Mouse (Mus musculus): Measurements from ENCODE around the gene Cptp. TPM values are rescaled to one million over a fixed set of nuclear protein-coding genes. Genes with fewer than 3 reads are reported as not detected.

Cptp gene
- polyA plus RNA-seq, 1 experiment: 69.1 TPM

- peaks cover 25% of the 10 kb centered on the region for H3K4me1 ChIP-seq (ENCODE audit: control insufficient read depth, insufficient read depth, insufficient read length, low read length)
- no peaks in the 10 kb centered on the region for H3K36me3 ChIP-seq (ENCODE audit: control insufficient read depth, insufficient read depth, low read length)
- no peaks in the 10 kb centered on the region for H3K27me3 ChIP-seq (ENCODE audit: control insufficient read depth, insufficient read depth, low read length)
- TF ChIP-seq POLR2A (IDR thresholded peaks at IDR 0.05; ENCODE audit: low read depth, low read length) (no peak), CTCF (IDR thresholded peaks at IDR 0.05; ENCODE audit: extremely low read depth, insufficient read length, insufficient replicate concordance, low read depth, low read length) (0 out of 2 replicates have a peak, but pooled peaks have one; percentile 28)
- H3K27ac ChIP-seq (ENCODE audit: insufficient read depth, low read depth, low read length): peak within 1 kb of the TSS; percentile 64
- WGBS: 3% methylated on average over 55 of the region's 65 CpGs
- H3K4me3 ChIP-seq (ENCODE audit: low read depth, low read length): peak within 1 kb of the TSS; percentile 91
Observed at GRCm38 (mm10) chr4:155846871-155847578, 22.2 kb downstream of the Cptp start, which contains the start of gene Dvl1. TSS of gene Dvl1 (plus strand) at chr4:155847402.

DNA sequence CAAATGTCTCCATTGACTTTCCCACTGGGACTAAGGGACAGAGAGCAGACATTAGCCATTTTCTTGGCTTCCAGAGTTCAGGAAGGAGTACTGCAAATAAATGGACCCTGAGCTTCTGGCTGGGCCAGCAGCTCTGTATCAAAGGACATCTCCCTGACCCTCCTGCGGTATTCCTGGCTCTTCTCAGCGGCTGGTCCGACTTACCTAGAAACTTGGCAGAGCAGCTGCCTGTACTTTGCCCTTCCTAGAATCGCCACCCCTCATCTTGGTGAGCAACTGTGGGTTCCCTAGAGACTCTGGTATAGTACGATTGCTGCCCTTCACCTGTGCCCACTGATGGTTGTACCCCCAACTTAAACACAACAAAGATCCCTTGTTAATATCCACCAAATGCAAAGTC lies 26.0 kb downstream of the Cptp start:
- H3K36me3 ChIP-seq (ENCODE audit: control insufficient read depth, insufficient read depth, low read length): no peaks in the 10 kb centered on the region
- WGBS: 35% methylated on average over 5 of the region's 5 CpGs
- no peaks in the 10 kb centered on the region for H3K27me3 ChIP-seq (ENCODE audit: control insufficient read depth, insufficient read depth, low read length)
- H3K27ac ChIP-seq (ENCODE audit: insufficient read depth, low read depth, low read length): no peak overlapping the region
- TF ChIP-seq POLR2A (IDR thresholded peaks at IDR 0.05; ENCODE audit: low read depth, low read length) (no peak), CTCF (IDR thresholded peaks at IDR 0.05; ENCODE audit: extremely low read depth, insufficient read length, insufficient replicate concordance, low read depth, low read length) (no peak)
- peaks cover 14% of the 10 kb centered on the region for H3K4me1 ChIP-seq (ENCODE audit: control insufficient read depth, insufficient read depth, insufficient read length, low read length)
- no peak overlapping the region for H3K4me3 ChIP-seq (ENCODE audit: low read depth, low read length)

DNA sequence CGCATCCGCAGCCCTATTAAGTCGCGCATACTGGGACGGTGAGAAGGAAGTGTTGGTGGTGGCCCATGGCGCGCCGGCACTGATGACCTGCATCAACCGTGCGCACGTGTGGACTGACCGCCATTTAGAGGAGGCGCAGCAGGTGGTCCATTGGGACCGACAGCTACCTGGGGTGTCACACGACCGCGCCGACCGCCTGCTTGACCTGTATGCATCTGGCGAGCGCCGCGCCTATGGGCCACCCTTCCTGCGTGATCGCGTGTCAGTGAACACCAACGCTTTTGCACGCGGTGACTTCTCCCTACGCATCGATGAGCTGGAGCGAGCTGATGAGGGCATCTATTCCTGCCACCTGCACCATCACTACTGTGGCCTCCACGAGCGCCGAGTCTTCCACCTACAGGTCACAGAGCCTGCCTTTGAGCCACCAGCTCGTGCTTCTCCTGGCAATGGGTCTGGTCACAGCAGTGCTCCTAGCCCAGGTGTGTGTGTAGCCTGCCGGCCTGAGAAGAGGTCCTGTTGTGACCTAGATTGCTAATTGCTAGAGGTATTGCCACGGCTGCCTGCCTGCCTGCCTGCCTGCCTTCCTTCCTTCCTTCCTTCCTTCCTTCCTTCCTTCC lies 27.5 kb downstream of the Cptp start:
- Histone ChIP-seq H3K36me3 (ENCODE audit: control insufficient read depth, insufficient read depth, low read length) (no peaks in the 10 kb centered on the region), H3K27ac (ENCODE audit: insufficient read depth, low read depth, low read length) (no peak overlapping the region), H3K27me3 (ENCODE audit: control insufficient read depth, insufficient read depth, low read length) (no peaks in the 10 kb centered on the region), H3K4me1 (ENCODE audit: control insufficient read depth, insufficient read depth, insufficient read length, low read length) (peaks cover 14% of the 10 kb centered on the region), H3K4me3 (ENCODE audit: low read depth, low read length) (peak overlapping the region; percentile 76)
- TF ChIP-seq CTCF (IDR thresholded peaks at IDR 0.05; ENCODE audit: extremely low read depth, insufficient read length, insufficient replicate concordance, low read depth, low read length) (no peak), POLR2A (IDR thresholded peaks at IDR 0.05; ENCODE audit: low read depth, low read length) (no peak)
- 41% methylated on average over 38 of the region's 38 CpGs for WGBS

DNA sequence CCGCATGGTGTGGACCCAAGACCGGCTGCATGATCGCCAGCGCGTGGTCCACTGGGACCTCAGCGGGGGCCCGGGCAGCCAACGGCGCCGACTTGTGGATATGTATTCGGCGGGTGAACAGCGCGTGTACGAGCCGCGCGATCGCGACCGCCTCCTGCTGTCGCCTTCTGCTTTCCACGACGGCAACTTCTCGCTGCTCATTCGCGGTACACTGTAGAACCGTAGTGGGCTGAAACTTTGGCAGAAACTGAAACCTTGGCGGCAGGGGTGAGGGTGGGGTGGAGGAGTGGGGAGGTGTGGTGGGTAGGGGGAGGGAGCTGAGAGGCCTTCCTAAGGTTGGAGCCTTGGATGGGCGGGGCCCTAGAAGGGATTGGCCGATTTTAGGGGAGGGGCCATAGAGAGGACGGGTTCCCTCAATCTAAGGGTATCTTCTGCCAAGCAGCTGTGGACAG lies 28.2 kb downstream of the Cptp start:
- H3K27me3 ChIP-seq (ENCODE audit: control insufficient read depth, insufficient read depth, low read length): no peaks in the 10 kb centered on the region
- TF ChIP-seq CTCF (IDR thresholded peaks at IDR 0.05; ENCODE audit: extremely low read depth, insufficient read length, insufficient replicate concordance, low read depth, low read length) (peak; percentile 46; the same call in 1 of the 2 replicates), POLR2A (IDR thresholded peaks at IDR 0.05; ENCODE audit: low read depth, low read length) (no peak; the same call in 1 of the 2 replicates)
- peak overlapping the region; percentile 70 for H3K27ac ChIP-seq (ENCODE audit: insufficient read depth, low read depth, low read length)
- H3K4me3 ChIP-seq (ENCODE audit: low read depth, low read length): peak overlapping the region; percentile 76
- no peaks in the 10 kb centered on the region for H3K36me3 ChIP-seq (ENCODE audit: control insufficient read depth, insufficient read depth, low read length)
- H3K4me1 ChIP-seq (ENCODE audit: control insufficient read depth, insufficient read depth, insufficient read length, low read length): peaks cover 14% of the 10 kb centered on the region
- under 1% methylated on average over 32 of the region's 32 CpGs for WGBS

GRCm38 (mm10) chr4:155840076-155841002 lies 28.9 kb downstream of the Cptp start:
- Histone ChIP-seq H3K27me3 (ENCODE audit: control insufficient read depth, insufficient read depth, low read length) (no peaks in the 10 kb centered on the region), H3K27ac (ENCODE audit: insufficient read depth, low read depth, low read length) (peak overlapping the region; percentile 70), H3K4me1 (ENCODE audit: control insufficient read depth, insufficient read depth, insufficient read length, low read length) (peaks cover 14% of the 10 kb centered on the region), H3K4me3 (ENCODE audit: low read depth, low read length) (peak overlapping the region; percentile 76), H3K36me3 (ENCODE audit: control insufficient read depth, insufficient read depth, low read length) (no peaks in the 10 kb centered on the region)
- no peak for TF ChIP-seq POLR2A (IDR thresholded peaks at IDR 0.05; ENCODE audit: low read depth, low read length)
- TF ChIP-seq CTCF (IDR thresholded peaks at IDR 0.05; ENCODE audit: extremely low read depth, insufficient read length, insufficient replicate concordance, low read depth, low read length): no peak
- WGBS: 19% methylated on average over 8 of the region's 8 CpGs

DNA sequence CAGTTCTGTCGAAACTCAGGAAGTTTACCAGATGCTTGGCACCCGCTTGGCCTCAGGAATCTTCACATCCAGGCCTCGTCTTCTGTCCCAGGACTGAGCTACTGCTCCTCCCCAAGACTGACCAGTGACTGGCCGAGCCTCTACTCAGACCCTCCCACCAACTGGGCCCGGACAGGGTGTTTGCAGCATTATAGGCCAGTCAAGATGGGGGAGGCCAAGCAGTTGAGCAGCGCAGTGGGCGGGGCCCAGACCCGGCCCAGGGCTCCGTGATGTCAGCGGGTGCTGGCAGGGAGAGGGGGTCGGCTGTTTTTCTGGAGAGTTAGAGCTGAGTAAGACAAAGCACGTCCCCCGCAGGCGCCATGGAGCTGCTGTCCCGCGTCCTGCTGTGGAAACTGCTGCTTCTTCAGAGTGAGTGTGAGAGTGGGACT lies 29.7 kb downstream of the Cptp start, which contains the start of gene Mxra8:
Gene Mxra8, plus strand, starts transcription at position 198 of the 428 bp plus-strand sequence.
- no peaks in the 10 kb centered on the region for H3K36me3 ChIP-seq (ENCODE audit: control insufficient read depth, insufficient read depth, low read length)
- TF ChIP-seq POLR2A (IDR thresholded peaks at IDR 0.05; ENCODE audit: low read depth, low read length): no peak
- no peak for TF ChIP-seq CTCF (IDR thresholded peaks at IDR 0.05; ENCODE audit: extremely low read depth, insufficient read length, insufficient replicate concordance, low read depth, low read length)
- peaks cover 14% of the 10 kb centered on the region for H3K4me1 ChIP-seq (ENCODE audit: control insufficient read depth, insufficient read depth, insufficient read length, low read length)
- 64% methylated on average over 16 of the region's 16 CpGs for WGBS
- peak within 1 kb of the TSS; percentile 94 for H3K27ac ChIP-seq (ENCODE audit: insufficient read depth, low read depth, low read length)
- no peaks in the 10 kb centered on the region for H3K27me3 ChIP-seq (ENCODE audit: control insufficient read depth, insufficient read depth, low read length)
- peak within 1 kb of the TSS; percentile 76 for H3K4me3 ChIP-seq (ENCODE audit: low read depth, low read length)

Data from small intestine, adult 2 months (tissue).